Mouse (Mus musculus) intestine, embryonic 14.5 days (tissue): ENCODE data around the gene Sertad2. TPM values are rescaled to one million over a fixed set of nuclear protein-coding genes. Genes with fewer than 3 reads are reported as not detected.

ENCODE experiments used
- ATAC-seq: fragments of 200-750 bp; cut with Nextera tagmentation; replicated peaks from 2 replicates; pipeline ENCODE4 v1.8.0; 2017; ENCODE audit warnings: low read depth, moderate number of reproducible peaks, moderate TSS enrichment, moderate library complexity; ENCODE audit not compliant: low FRiP score, low TSS enrichment
- DNase-seq: peaks from one replicate; pipeline ENCODE4 v3.0.0-alpha.2; 2018; ENCODE audit warnings: low spot score
- H3K27ac ChIP-seq: fragments of 300-500 bp; sonication (generic); 2 replicates; pipeline ENCODE4 v1.5.1; 2014; ENCODE audit warnings: low read depth, mild to moderate bottlenecking, control low read depth
- H3K27me3 ChIP-seq: fragments of 300-500 bp; sonication (generic); replicated peaks from 2 replicates; pipeline ENCODE4 v1.6.1; 2014; ENCODE audit warnings: low read length, control low read depth; ENCODE audit not compliant: control insufficient read depth, insufficient read depth
- H3K36me3 ChIP-seq: fragments of 300-500 bp; sonication (generic); 2 replicates; pipeline ENCODE4 v1.6.1; 2014; ENCODE audit warnings: low read length, control low read depth; ENCODE audit not compliant: control insufficient read depth, insufficient read depth
- H3K4me1 ChIP-seq: fragments of 300-500 bp; sonication (generic); replicated peaks from 2 replicates; pipeline ENCODE4 v1.6.1; 2014; ENCODE audit warnings: low read length, control low read depth, mixed read lengths; ENCODE audit not compliant: control insufficient read depth, insufficient read depth
- H3K4me2 ChIP-seq: fragments of 300-500 bp; sonication (generic); 2 replicates; pipeline ENCODE4 v1.6.1; 2014; ENCODE audit warnings: low read length
- H3K4me3 ChIP-seq: fragments of 300-500 bp; sonication (generic); 2 replicates; pipeline ENCODE4 v1.5.1; 2014; ENCODE audit warnings: low read depth, low read length, control low read depth, mixed read lengths
- H3K9ac ChIP-seq: fragments of 300-500 bp; sonication (generic); 2 replicates; pipeline ENCODE4 v1.6.1; 2014; ENCODE audit warnings: mild to moderate bottlenecking, low read length
- H3K9me3 ChIP-seq: fragments of 300-500 bp; sonication (generic); 2 replicates; pipeline ENCODE4 v1.6.1; 2016; ENCODE audit warnings: low read length, control low read depth; ENCODE audit not compliant: control insufficient read depth
- WGBS: fragments of 180-500 bp; shearing (Covaris S2); extraction: QIAGEN DNeasy Blood & Tissue Kit; methylation state at CpG from one replicate; pipeline ENCODE4 v1.1.7; 2014; 5-methylcytosine and 5-hydroxymethylcytosine counted together
- polyA plus RNA-seq: library from polyadenylated mRNA; unstranded; fragments of >200 nt; fragmentation: Nextera tagmentation; extraction: Ambion mirVana; gene quantifications from 2 replicates; pipeline ENCODE4 v1.2.1, GENCODE M21; 2014

The Sertad2 gene
- polyA plus RNA-seq, 1 experiment from 2014 or later, result 26.2 TPM

GRCm38 (mm10) chr11:20604119-20604518 lies 61.1 kb downstream of the Sertad2 start:
- no peaks in the 10 kb centered on the region for H3K36me3 ChIP-seq
- no peaks in the 10 kb centered on the region for H3K9me3 ChIP-seq
- no peak overlapping the region for H3K27ac ChIP-seq
- WGBS, result 73% methylated on average over 4 of the region's 4 CpGs
- no peaks in the 10 kb centered on the region for H3K27me3 ChIP-seq
- no peak for ATAC-seq
- no peak overlapping the region for H3K9ac ChIP-seq
- 0 out of 2 replicates have a peak, but pooled peaks cover 3% of the 10 kb centered on the region for H3K4me1 ChIP-seq
- no peak overlapping the region for H3K4me3 ChIP-seq
- H3K4me2 ChIP-seq, result no peak overlapping the region
- DNase-seq, result no peak

GRCm38 (mm10) chr11:20605613-20606012 lies 62.6 kb downstream of the Sertad2 start:
- H3K4me2 ChIP-seq, result no peak overlapping the region
- H3K36me3 ChIP-seq, result no peaks in the 10 kb centered on the region
- 0 out of 2 replicates have a peak, but pooled peaks cover 3% of the 10 kb centered on the region for H3K4me1 ChIP-seq
- H3K27me3 ChIP-seq, result no peaks in the 10 kb centered on the region
- 62% methylated on average over 7 of the region's 7 CpGs for WGBS
- H3K4me3 ChIP-seq, result no peak overlapping the region
- no peak overlapping the region for H3K9ac ChIP-seq
- H3K9me3 ChIP-seq, result no peaks in the 10 kb centered on the region
- DNase-seq (no peak), ATAC-seq (no peak)
- no peak overlapping the region for H3K27ac ChIP-seq

GRCm38 (mm10) chr11:20608442-20608841 lies 65.4 kb downstream of the Sertad2 start:
- no peaks in the 10 kb centered on the region for H3K36me3 ChIP-seq
- no peaks in the 10 kb centered on the region for H3K27me3 ChIP-seq
- H3K4me1 ChIP-seq, result 0 out of 2 replicates have a peak, but pooled peaks cover 3% of the 10 kb centered on the region
- no peak for DNase-seq
- no peak overlapping the region for H3K27ac ChIP-seq
- no peaks in the 10 kb centered on the region for H3K9me3 ChIP-seq
- no peak overlapping the region for H3K4me2 ChIP-seq
- H3K4me3 ChIP-seq, result no peak overlapping the region
- no peak overlapping the region for H3K9ac ChIP-seq
- 76% methylated on average over 11 of the region's 11 CpGs for WGBS
- no peak for ATAC-seq

- no peak overlapping the region for H3K9ac ChIP-seq
- DNase-seq (no peak), ATAC-seq (no peak)
- H3K4me2 ChIP-seq, result no peak overlapping the region
- 77% methylated on average over 4 of the region's 4 CpGs for WGBS
- no peak overlapping the region for H3K4me3 ChIP-seq
- H3K36me3 ChIP-seq, result no peaks in the 10 kb centered on the region
- H3K27ac ChIP-seq, result no peak overlapping the region
- H3K27me3 ChIP-seq, result no peaks in the 10 kb centered on the region
- H3K4me1 ChIP-seq, result no peaks in the 10 kb centered on the region
- H3K9me3 ChIP-seq, result no peaks in the 10 kb centered on the region
These were observed 70.2 kb downstream of the Sertad2 start for GRCm38 (mm10) chr11:20613223-20613622.

- Histone ChIP-seq H3K36me3 (no peaks in the 10 kb centered on the region), H3K27me3 (no peaks in the 10 kb centered on the region), H3K9me3 (no peaks in the 10 kb centered on the region), H3K4me3 (no peak overlapping the region), H3K4me2 (no peak overlapping the region), H3K4me1 (no peaks in the 10 kb centered on the region), H3K27ac (no peak overlapping the region), H3K9ac (no peak overlapping the region)
- DNase-seq (no peak), ATAC-seq (no peak)
- 73% methylated on average over 3 of the region's 3 CpGs for WGBS
These were observed 73.0 kb downstream of the Sertad2 start for GRCm38 (mm10) chr11:20616103-20616502.

GRCm38 (mm10) chr11:20627146-20627545 lies 84.1 kb downstream of the Sertad2 start:
- no peak for DNase-seq
- WGBS, result 89% methylated on average over 2 of the region's 2 CpGs
- Histone ChIP-seq H3K9ac (no peak overlapping the region), H3K4me1 (no peaks in the 10 kb centered on the region), H3K4me2 (no peak overlapping the region), H3K27ac (no peak overlapping the region), H3K9me3 (no peaks in the 10 kb centered on the region), H3K36me3 (no peaks in the 10 kb centered on the region), H3K4me3 (no peak overlapping the region), H3K27me3 (no peaks in the 10 kb centered on the region)
- ATAC-seq, result no peak

- Histone ChIP-seq H3K27me3 (no peaks in the 10 kb centered on the region), H3K9ac (no peak overlapping the region), H3K36me3 (no peaks in the 10 kb centered on the region), H3K4me3 (no peak overlapping the region), H3K4me1 (peaks cover 3% of the 10 kb centered on the region; the same call in 1 of the 2 replicates), H3K27ac (no peak overlapping the region), H3K4me2 (no peak overlapping the region), H3K9me3 (no peaks in the 10 kb centered on the region)
- ATAC-seq, result no peak
- 27% methylated on average over 2 of the region's 2 CpGs for WGBS
- DNase-seq, result no peak
These were observed 85.2 kb downstream of the Sertad2 start for GRCm38 (mm10) chr11:20628216-20628615.

- H3K27me3 ChIP-seq, result no peaks in the 10 kb centered on the region
- no peak overlapping the region for H3K27ac ChIP-seq
- no peaks in the 10 kb centered on the region for H3K36me3 ChIP-seq
- H3K9ac ChIP-seq, result no peak overlapping the region
- WGBS, result 88% methylated on average over 5 of the region's 5 CpGs
- no peaks in the 10 kb centered on the region for H3K9me3 ChIP-seq
- no peak overlapping the region for H3K4me3 ChIP-seq
- H3K4me2 ChIP-seq, result no peak overlapping the region
- H3K4me1 ChIP-seq, result peaks cover 17% of the 10 kb centered on the region
- DNase-seq (no peak), ATAC-seq (no peak)
These were observed 86.6 kb downstream of the Sertad2 start for GRCm38 (mm10) chr11:20629700-20630099.

- Histone ChIP-seq H3K4me1 (peaks cover 18% of the 10 kb centered on the region), H3K9me3 (no peaks in the 10 kb centered on the region), H3K27ac (peak overlapping the region; percentile 99), H3K9ac (peak overlapping the region; percentile 91), H3K4me3 (peak overlapping the region; percentile 77), H3K27me3 (no peaks in the 10 kb centered on the region), H3K36me3 (no peaks in the 10 kb centered on the region), H3K4me2 (peak overlapping the region; percentile 71)
- DNase-seq (peak; percentile 95), ATAC-seq (peak; percentile 88)
- 2% methylated on average over 36 of the region's 36 CpGs for WGBS
These were observed 88.2 kb downstream of the Sertad2 start for GRCm38 (mm10) chr11:20631026-20631940.
